Mouse (Mus musculus) C2C12 (cell line): Measurements from ENCODE around the gene Olfr320.

Experiments
- CTCF ChIP-seq: IDR thresholded peaks from one replicate; pipeline ENCODE4 v1.5.1; 2011; ENCODE audit not compliant: control insufficient read depth, insufficient read depth, insufficient read length
- MAX ChIP-seq: IDR thresholded peaks from one replicate; pipeline ENCODE4 v1.6.1; 2011; ENCODE audit warnings: mild to moderate bottlenecking, control low read depth
- USF1 ChIP-seq: IDR thresholded peaks from one replicate; pipeline ENCODE4 v1.6.1; 2011; ENCODE audit warnings: low read depth, mild to moderate bottlenecking, control low read depth, moderate library complexity

- TF ChIP-seq CTCF (no peak), USF1 (no peak), MAX (no peak)
These were observed 43.0 kb downstream of the Olfr320 start, which contains the start of gene Olfr318 for GRCm38 (mm10) chr11:58723914-58724313.
